Mouse (Mus musculus): Measurements from ENCODE around the gene Nt5c2. TPM values are rescaled to one million over a fixed set of nuclear protein-coding genes. Genes with fewer than 3 reads are reported as not detected.

Gene Nt5c2
- polyA plus RNA-seq, 1 experiment: 11.7 TPM

GRCm38 (mm10) chr19:46887811-46888527 lies 127.0 kb downstream of the Nt5c2 start:
- Histone ChIP-seq H3K9me3 (no peaks in the 10 kb centered on the region), H3K27me3 (replicated peaks) (no peaks in the 10 kb centered on the region), H3K36me3 (replicated peaks; ENCODE audit: low read length) (peaks cover 100% of the 10 kb centered on the region), H3K4me3 (replicated peaks) (peak overlapping the region; percentile 87), H3K4me1 (peaks cover 85% of the 10 kb centered on the region)
- peak; percentile 83; the same call in 1 of the 2 replicates for TF ChIP-seq FLI1 (IDR thresholded peaks at IDR 0.05; ENCODE audit: low read length)
- peak; percentile 84; the same call in 1 of the 3 replicates for TF ChIP-seq GATA1 (IDR thresholded peaks at IDR 0.05; ENCODE audit: borderline replicate concordance, low read length)

- Histone ChIP-seq H3K4me3 (replicated peaks) (no peak overlapping the region), H3K4me1 (peaks cover 78% of the 10 kb centered on the region), H3K36me3 (replicated peaks; ENCODE audit: low read length) (peaks cover 100% of the 10 kb centered on the region), H3K27me3 (replicated peaks) (no peaks in the 10 kb centered on the region), H3K9me3 (no peaks in the 10 kb centered on the region)
- TF ChIP-seq GATA1 (IDR thresholded peaks at IDR 0.05; ENCODE audit: borderline replicate concordance, low read length): no peak
- TF ChIP-seq FLI1 (IDR thresholded peaks at IDR 0.05; ENCODE audit: low read length): no peak
Observed at GRCm38 (mm10) chr19:46886826-46887225, 128.1 kb downstream of the Nt5c2 start.

- no peak overlapping the region for H3K4me3 ChIP-seq (replicated peaks)
- H3K4me1 ChIP-seq: peaks cover 70% of the 10 kb centered on the region
- no peak for TF ChIP-seq GATA1 (IDR thresholded peaks at IDR 0.05; ENCODE audit: borderline replicate concordance, low read length)
- TF ChIP-seq FLI1 (IDR thresholded peaks at IDR 0.05; ENCODE audit: low read length): no peak
- peaks cover 100% of the 10 kb centered on the region for H3K36me3 ChIP-seq (replicated peaks; ENCODE audit: low read length)
- H3K27me3 ChIP-seq (replicated peaks): no peaks in the 10 kb centered on the region
- H3K9me3 ChIP-seq: no peaks in the 10 kb centered on the region
Observed at GRCm38 (mm10) chr19:46885365-46885764, 129.6 kb downstream of the Nt5c2 start.

- Histone ChIP-seq H3K4me3 (replicated peaks) (no peak overlapping the region), H3K36me3 (replicated peaks; ENCODE audit: low read length) (peaks cover 64% of the 10 kb centered on the region), H3K9me3 (no peaks in the 10 kb centered on the region), H3K4me1 (peaks cover 51% of the 10 kb centered on the region), H3K27me3 (replicated peaks) (peaks cover 2% of the 10 kb centered on the region)
- TF ChIP-seq GATA1 (IDR thresholded peaks at IDR 0.05; ENCODE audit: borderline replicate concordance, low read length) (no peak), FLI1 (IDR thresholded peaks at IDR 0.05; ENCODE audit: low read length) (no peak)
Observed at GRCm38 (mm10) chr19:46879876-46880275, 135.1 kb downstream of the Nt5c2 start.

GRCm38 (mm10) chr19:46878346-46878745 lies 136.6 kb downstream of the Nt5c2 start:
- Histone ChIP-seq H3K36me3 (replicated peaks; ENCODE audit: low read length) (peaks cover 49% of the 10 kb centered on the region), H3K27me3 (replicated peaks) (peaks cover 4% of the 10 kb centered on the region), H3K9me3 (no peaks in the 10 kb centered on the region), H3K4me3 (replicated peaks) (no peak overlapping the region), H3K4me1 (peaks cover 42% of the 10 kb centered on the region)
- TF ChIP-seq FLI1 (IDR thresholded peaks at IDR 0.05; ENCODE audit: low read length) (no peak), GATA1 (IDR thresholded peaks at IDR 0.05; ENCODE audit: borderline replicate concordance, low read length) (no peak)

GRCm38 (mm10) chr19:46877886-46878285 lies 137.1 kb downstream of the Nt5c2 start:
- Histone ChIP-seq H3K4me1 (peaks cover 42% of the 10 kb centered on the region), H3K4me3 (replicated peaks) (no peak overlapping the region), H3K27me3 (replicated peaks) (peaks cover 4% of the 10 kb centered on the region), H3K9me3 (no peaks in the 10 kb centered on the region), H3K36me3 (replicated peaks; ENCODE audit: low read length) (peaks cover 44% of the 10 kb centered on the region)
- TF ChIP-seq FLI1 (IDR thresholded peaks at IDR 0.05; ENCODE audit: low read length) (no peak), GATA1 (IDR thresholded peaks at IDR 0.05; ENCODE audit: borderline replicate concordance, low read length) (no peak)

GRCm38 (mm10) chr19:46875790-46876189 lies 139.2 kb downstream of the Nt5c2 start:
- H3K9me3 ChIP-seq: no peaks in the 10 kb centered on the region
- peaks cover 23% of the 10 kb centered on the region for H3K36me3 ChIP-seq (replicated peaks; ENCODE audit: low read length)
- peaks cover 38% of the 10 kb centered on the region for H3K4me1 ChIP-seq
- peaks cover 14% of the 10 kb centered on the region for H3K27me3 ChIP-seq (replicated peaks)
- peak overlapping the region; percentile 57 for H3K4me3 ChIP-seq (replicated peaks)
- no peak for TF ChIP-seq FLI1 (IDR thresholded peaks at IDR 0.05; ENCODE audit: low read length)
- TF ChIP-seq GATA1 (IDR thresholded peaks at IDR 0.05; ENCODE audit: borderline replicate concordance, low read length): no peak

GRCm38 (mm10) chr19:46873924-46874323 lies 141.0 kb downstream of the Nt5c2 start:
- Histone ChIP-seq H3K9me3 (no peaks in the 10 kb centered on the region), H3K27me3 (replicated peaks) (peaks cover 19% of the 10 kb centered on the region), H3K4me1 (peaks cover 39% of the 10 kb centered on the region), H3K4me3 (replicated peaks) (no peak overlapping the region), H3K36me3 (replicated peaks; ENCODE audit: low read length) (peaks cover 4% of the 10 kb centered on the region)
- TF ChIP-seq FLI1 (IDR thresholded peaks at IDR 0.05; ENCODE audit: low read length): no peak
- no peak for TF ChIP-seq GATA1 (IDR thresholded peaks at IDR 0.05; ENCODE audit: borderline replicate concordance, low read length)

- Histone ChIP-seq H3K27me3 (replicated peaks) (peaks cover 40% of the 10 kb centered on the region), H3K36me3 (replicated peaks; ENCODE audit: low read length) (no peaks in the 10 kb centered on the region), H3K9me3 (no peaks in the 10 kb centered on the region), H3K4me3 (replicated peaks) (no peak overlapping the region), H3K4me1 (peaks cover 37% of the 10 kb centered on the region)
- TF ChIP-seq FLI1 (IDR thresholded peaks at IDR 0.05; ENCODE audit: low read length) (no peak), GATA1 (IDR thresholded peaks at IDR 0.05; ENCODE audit: borderline replicate concordance, low read length) (no peak)
Observed at GRCm38 (mm10) chr19:46871651-46872050, 143.3 kb downstream of the Nt5c2 start.

- no peaks in the 10 kb centered on the region for H3K9me3 ChIP-seq
- H3K36me3 ChIP-seq (replicated peaks; ENCODE audit: low read length): no peaks in the 10 kb centered on the region
- H3K4me1 ChIP-seq: peaks cover 38% of the 10 kb centered on the region
- no peak overlapping the region for H3K4me3 ChIP-seq (replicated peaks)
- H3K27me3 ChIP-seq (replicated peaks): peaks cover 46% of the 10 kb centered on the region
- TF ChIP-seq FLI1 (IDR thresholded peaks at IDR 0.05; ENCODE audit: low read length): no peak
- no peak for TF ChIP-seq GATA1 (IDR thresholded peaks at IDR 0.05; ENCODE audit: borderline replicate concordance, low read length)
Observed at GRCm38 (mm10) chr19:46871096-46871495, 143.9 kb downstream of the Nt5c2 start.
